Mouse (Mus musculus) neural tube, embryonic 13.5 days (tissue): ENCODE measurements around the gene Cdc14a. TPM values are rescaled to one million over a fixed set of nuclear protein-coding genes. Genes with fewer than 3 reads are reported as not detected.

Experiments used
- ATAC-seq: fragments of 200-750 bp; cut with Nextera tagmentation; 2 replicates; pipeline ENCODE4 v1.8.0; 2017; ENCODE audit warnings: low read depth, mild to moderate bottlenecking, moderate TSS enrichment, moderate library complexity
- H3K27ac ChIP-seq: fragments of 300-500 bp; sonication (generic); replicated peaks from 2 replicates; pipeline ENCODE4 v1.5.1; 2015; ENCODE audit warnings: moderate library complexity, mild to moderate bottlenecking, inconsistent platforms
- H3K27me3 ChIP-seq: fragments of 300-500 bp; sonication (generic); 2 replicates; pipeline ENCODE4 v1.6.1; 2015; ENCODE audit warnings: mild to moderate bottlenecking, inconsistent platforms
- H3K36me3 ChIP-seq: fragments of 300-500 bp; sonication (generic); 2 replicates; pipeline ENCODE4 v1.6.1; 2015; ENCODE audit warnings: mild to moderate bottlenecking, inconsistent platforms
- H3K4me1 ChIP-seq: fragments of 300-500 bp; sonication (generic); replicated peaks from 2 replicates; pipeline ENCODE4 v1.6.1; 2015; ENCODE audit warnings: inconsistent platforms
- H3K4me2 ChIP-seq: fragments of 300-500 bp; sonication (generic); 2 replicates; pipeline ENCODE4 v1.6.1; 2015; ENCODE audit warnings: inconsistent platforms, mild to moderate bottlenecking, moderate library complexity
- H3K4me3 ChIP-seq: fragments of 300-500 bp; sonication (generic); 2 replicates; pipeline ENCODE4 v1.5.1; 2015; ENCODE audit warnings: mild to moderate bottlenecking, inconsistent platforms
- H3K9ac ChIP-seq: fragments of 300-500 bp; sonication (generic); 2 replicates; pipeline ENCODE4 v1.6.1; 2015; ENCODE audit warnings: moderate library complexity, mild to moderate bottlenecking, inconsistent platforms
- H3K9me3 ChIP-seq: fragments of 300-500 bp; sonication (generic); 2 replicates; pipeline ENCODE4 v1.6.1; 2016; ENCODE audit warnings: inconsistent platforms
- WGBS: fragments of 180-500 bp; shearing (Covaris S2); methylation state at CpG from one replicate; pipeline ENCODE4 v1.1.7; 2015; 5-methylcytosine and 5-hydroxymethylcytosine counted together
- polyA plus RNA-seq: library from polyadenylated mRNA; unstranded; fragments of >200 nt; fragmentation: Nextera tagmentation; extraction: Ambion mirVana; gene quantifications from 2 replicates; pipeline ENCODE4 v1.2.1, GENCODE M21; 2015

Gene Cdc14a
- polyA plus RNA-seq, 1 experiment from 2014 or later, result 6.4 TPM

GRCm38 (mm10) chr3:116337840-116338239 lies 86.0 kb downstream of the Cdc14a start:
- H3K27me3 ChIP-seq, result no peaks in the 10 kb centered on the region
- H3K36me3 ChIP-seq, result peaks cover 5% of the 10 kb centered on the region; the same call in 1 of the 2 replicates
- no peak overlapping the region for H3K4me3 ChIP-seq
- no peak for ATAC-seq
- H3K27ac ChIP-seq, result no peak overlapping the region
- H3K4me1 ChIP-seq, result peaks cover 4% of the 10 kb centered on the region; the same call in 1 of the 2 replicates
- 90% methylated on average over 5 of the region's 5 CpGs for WGBS
- H3K9me3 ChIP-seq, result no peaks in the 10 kb centered on the region
- H3K4me2 ChIP-seq, result no peak overlapping the region
- H3K9ac ChIP-seq, result no peak overlapping the region

- H3K27me3 ChIP-seq, result no peaks in the 10 kb centered on the region
- no peak overlapping the region for H3K4me2 ChIP-seq
- H3K27ac ChIP-seq, result no peak overlapping the region
- H3K4me3 ChIP-seq, result no peak overlapping the region
- H3K36me3 ChIP-seq, result no peaks in the 10 kb centered on the region
- no peaks in the 10 kb centered on the region for H3K4me1 ChIP-seq
- no peak for ATAC-seq
- H3K9me3 ChIP-seq, result no peaks in the 10 kb centered on the region
- no peak overlapping the region for H3K9ac ChIP-seq
- 86% methylated on average over 4 of the region's 4 CpGs for WGBS
Measured at GRCm38 (mm10) chr3:116335036-116335435, 88.8 kb downstream of the Cdc14a start.

GRCm38 (mm10) chr3:116333711-116334110 lies 90.1 kb downstream of the Cdc14a start:
- WGBS, result 87% methylated on average over 6 of the region's 6 CpGs
- H3K27me3 ChIP-seq, result no peaks in the 10 kb centered on the region
- no peak overlapping the region for H3K4me3 ChIP-seq
- no peak overlapping the region for H3K27ac ChIP-seq
- no peaks in the 10 kb centered on the region for H3K9me3 ChIP-seq
- H3K4me1 ChIP-seq, result no peaks in the 10 kb centered on the region
- no peak overlapping the region for H3K4me2 ChIP-seq
- ATAC-seq, result no peak
- peaks cover under 1% of the 10 kb centered on the region; the same call in 1 of the 2 replicates for H3K36me3 ChIP-seq
- H3K9ac ChIP-seq, result no peak overlapping the region

- no peaks in the 10 kb centered on the region for H3K27me3 ChIP-seq
- H3K27ac ChIP-seq, result no peak overlapping the region
- ATAC-seq, result no peak
- H3K9ac ChIP-seq, result no peak overlapping the region
- 8% methylated on average over 7 of the region's 7 CpGs for WGBS
- H3K9me3 ChIP-seq, result no peaks in the 10 kb centered on the region
- H3K4me2 ChIP-seq, result no peak overlapping the region
- H3K4me1 ChIP-seq, result no peaks in the 10 kb centered on the region
- no peak overlapping the region for H3K4me3 ChIP-seq
- H3K36me3 ChIP-seq, result peaks cover 5% of the 10 kb centered on the region
Measured at GRCm38 (mm10) chr3:116333229-116333628, 90.6 kb downstream of the Cdc14a start.

GRCm38 (mm10) chr3:116331811-116332464 lies 91.9 kb downstream of the Cdc14a start:
- Histone ChIP-seq H3K36me3 (peaks cover 7% of the 10 kb centered on the region), H3K9me3 (no peaks in the 10 kb centered on the region)

GRCm38 (mm10) chr3:116329976-116330375 lies 93.9 kb downstream of the Cdc14a start:
- no peak overlapping the region for H3K4me3 ChIP-seq
- H3K27ac ChIP-seq, result no peak overlapping the region
- no peak overlapping the region for H3K9ac ChIP-seq
- no peaks in the 10 kb centered on the region for H3K9me3 ChIP-seq
- H3K4me1 ChIP-seq, result peaks cover 18% of the 10 kb centered on the region
- no peak overlapping the region for H3K4me2 ChIP-seq
- WGBS, result 78% methylated on average over 8 of the region's 8 CpGs
- ATAC-seq, result no peak
- peaks cover 7% of the 10 kb centered on the region for H3K36me3 ChIP-seq
- H3K27me3 ChIP-seq, result no peaks in the 10 kb centered on the region

More at GRCm38 (mm10) chr3:116331811-116332464, 91.9 kb downstream of the Cdc14a start:
- H3K4me1 ChIP-seq, result peaks cover 6% of the 10 kb centered on the region
- H3K27ac ChIP-seq, result no peak overlapping the region
- no peaks in the 10 kb centered on the region for H3K27me3 ChIP-seq
- no peak overlapping the region for H3K4me2 ChIP-seq
- H3K4me3 ChIP-seq, result no peak overlapping the region
- H3K9ac ChIP-seq, result no peak overlapping the region
- ATAC-seq, result peak; percentile 77
- 38% methylated on average over 8 of the region's 8 CpGs for WGBS

- ATAC-seq, result no peak
- Histone ChIP-seq H3K27me3 (no peaks in the 10 kb centered on the region), H3K27ac (no peak overlapping the region), H3K9me3 (no peaks in the 10 kb centered on the region), H3K36me3 (peaks cover 7% of the 10 kb centered on the region), H3K4me3 (no peak overlapping the region), H3K4me2 (no peak overlapping the region), H3K9ac (no peak overlapping the region), H3K4me1 (peaks cover 26% of the 10 kb centered on the region)
- 73% methylated on average over 18 of the region's 18 CpGs for WGBS
Measured at GRCm38 (mm10) chr3:116329023-116329762, 94.6 kb downstream of the Cdc14a start.

GRCm38 (mm10) chr3:116327616-116328004 lies 96.2 kb downstream of the Cdc14a start:
- H3K9ac ChIP-seq, result no peak overlapping the region
- 0 out of 2 replicates have a peak, but pooled peaks have one; percentile 6 for ATAC-seq
- peak overlapping the region; percentile 55; the same call in 1 of the 2 replicates for H3K4me2 ChIP-seq
- H3K9me3 ChIP-seq, result no peaks in the 10 kb centered on the region
- H3K27ac ChIP-seq, result no peak overlapping the region
- no peaks in the 10 kb centered on the region for H3K27me3 ChIP-seq
- no peak overlapping the region for H3K4me3 ChIP-seq
- peaks cover 29% of the 10 kb centered on the region for H3K4me1 ChIP-seq
- 55% methylated on average over 10 of the region's 10 CpGs for WGBS
- H3K36me3 ChIP-seq, result peaks cover 7% of the 10 kb centered on the region

- H3K4me3 ChIP-seq, result peak overlapping the region; percentile 24
- H3K27ac ChIP-seq, result no peak overlapping the region
- H3K4me2 ChIP-seq, result peak overlapping the region; percentile 55
- 6% methylated on average over 23 of the region's 23 CpGs for WGBS
- no peaks in the 10 kb centered on the region for H3K27me3 ChIP-seq
- H3K9ac ChIP-seq, result peak overlapping the region; percentile 66
- peak; percentile 78 for ATAC-seq
- peaks cover 7% of the 10 kb centered on the region for H3K36me3 ChIP-seq
- peaks cover 29% of the 10 kb centered on the region for H3K4me1 ChIP-seq
- H3K9me3 ChIP-seq, result no peaks in the 10 kb centered on the region
Measured at GRCm38 (mm10) chr3:116327001-116327615, 96.7 kb downstream of the Cdc14a start.

GRCm38 (mm10) chr3:116325501-116325900 lies 98.3 kb downstream of the Cdc14a start:
- H3K9me3 ChIP-seq, result no peaks in the 10 kb centered on the region
- no peak for ATAC-seq
- H3K27me3 ChIP-seq, result no peaks in the 10 kb centered on the region
- no peak overlapping the region for H3K4me2 ChIP-seq
- no peak overlapping the region; the same call in 1 of the 2 replicates for H3K27ac ChIP-seq
- peaks cover 7% of the 10 kb centered on the region for H3K36me3 ChIP-seq
- no peak overlapping the region for H3K9ac ChIP-seq
- 59% methylated on average over 2 of the region's 2 CpGs for whole genome bisulfite sequencing
- peaks cover 29% of the 10 kb centered on the region for H3K4me1 ChIP-seq
- H3K4me3 ChIP-seq, result no peak overlapping the region

- Histone ChIP-seq H3K36me3 (peaks cover 4% of the 10 kb centered on the region; the same call in 1 of the 2 replicates), H3K27ac (no peak overlapping the region), H3K9ac (no peak overlapping the region), H3K4me1 (peaks cover 7% of the 10 kb centered on the region), H3K9me3 (no peaks in the 10 kb centered on the region), H3K4me2 (no peak overlapping the region), H3K4me3 (no peak overlapping the region), H3K27me3 (no peaks in the 10 kb centered on the region)
- WGBS, result 93% methylated on average over 5 of the region's 5 CpGs
- no peak for ATAC-seq
Measured at GRCm38 (mm10) chr3:116319696-116320095, 104.1 kb downstream of the Cdc14a start.

- Histone ChIP-seq H3K27me3 (no peaks in the 10 kb centered on the region), H3K9me3 (no peaks in the 10 kb centered on the region), H3K4me1 (no peaks in the 10 kb centered on the region), H3K4me3 (no peak overlapping the region), H3K27ac (no peak overlapping the region), H3K4me2 (no peak overlapping the region), H3K9ac (no peak overlapping the region), H3K36me3 (peaks cover 21% of the 10 kb centered on the region)
- no peak for ATAC-seq
- WGBS, result 71% methylated on average over 4 of the region's 4 CpGs
Measured at GRCm38 (mm10) chr3:116311838-116312237, 112.0 kb downstream of the Cdc14a start.
